Mouse (Mus musculus) stomach, embryonic 15.5 days (tissue): ENCODE data around the gene St6galnac4. TPM values are rescaled to one million over a fixed set of nuclear protein-coding genes. Genes with fewer than 3 reads are reported as not detected.
A peak's percentile ranks its signal among the peaks of the same experiment; 100 is the strongest.

Experiments
- ATAC-seq: fragments of 200-750 bp; cut with Nextera tagmentation; 2 replicates; pipeline ENCODE4 v1.8.0; 2017; ENCODE audit warnings: low read depth, moderate number of reproducible peaks, moderate TSS enrichment; ENCODE audit not compliant: insufficient read depth, low FRiP score
- H3K27ac ChIP-seq: fragments of 300-500 bp; sonication (generic); 2 replicates; pipeline ENCODE4 v1.5.1; 2015; ENCODE audit warnings: mild to moderate bottlenecking, inconsistent platforms
- H3K27me3 ChIP-seq: fragments of 300-500 bp; sonication (generic); replicated peaks from 2 replicates; pipeline ENCODE4 v1.6.1; 2015; ENCODE audit warnings: inconsistent platforms
- H3K36me3 ChIP-seq: fragments of 300-500 bp; sonication (generic); 2 replicates; pipeline ENCODE4 v1.6.1; 2015; ENCODE audit warnings: inconsistent platforms
- H3K4me1 ChIP-seq: fragments of 300-500 bp; sonication (generic); 2 replicates; pipeline ENCODE4 v1.6.1; 2015; ENCODE audit warnings: inconsistent platforms
- H3K4me2 ChIP-seq: fragments of 300-500 bp; sonication (generic); 2 replicates; pipeline ENCODE4 v1.6.1; 2015; ENCODE audit warnings: mild to moderate bottlenecking, inconsistent platforms
- H3K4me3 ChIP-seq: fragments of 300-500 bp; sonication (generic); replicated peaks from 2 replicates; pipeline ENCODE4 v1.5.1; 2015; ENCODE audit warnings: inconsistent platforms
- H3K9ac ChIP-seq: fragments of 300-500 bp; sonication (generic); 2 replicates; pipeline ENCODE4 v1.6.1; 2015; ENCODE audit warnings: inconsistent platforms
- H3K9me3 ChIP-seq: fragments of 300-500 bp; sonication (generic); 2 replicates; pipeline ENCODE4 v1.6.1; 2016; ENCODE audit warnings: inconsistent platforms
- WGBS: fragments of 180-500 bp; shearing (Covaris S2); methylation state at CpG from one replicate; pipeline ENCODE4 v1.1.7; 2015; 5-methylcytosine and 5-hydroxymethylcytosine counted together
- polyA plus RNA-seq: library from polyadenylated mRNA; unstranded; fragments of >200 nt; fragmentation: Nextera tagmentation; extraction: Ambion mirVana; gene quantifications from 2 replicates; pipeline ENCODE4 v1.2.1, GENCODE M21; 2015

The St6galnac4 gene
- polyA plus RNA-seq: 18.3 and 20.3 TPM in 2 replicates

GRCm38 (mm10) chr2:32586871-32587351 is at the start of gene St6galnac4:
TSS of gene St6galnac4 (plus strand) at chr2:32587095.
- peaks cover 27% of the 10 kb centered on the region; the same call in 1 of the 2 replicates for H3K4me1 ChIP-seq
- no peaks in the 10 kb centered on the region for H3K27me3 ChIP-seq
- no peaks in the 10 kb centered on the region for H3K9me3 ChIP-seq
- under 1% methylated on average over 37 of the region's 38 CpGs for WGBS
- peak; percentile 83 for ATAC-seq
- H3K9ac ChIP-seq: peak within 1 kb of the TSS; percentile 35; the same call in 1 of the 2 replicates
- H3K4me2 ChIP-seq: peak within 1 kb of the TSS; percentile 82
- peak within 1 kb of the TSS; percentile 44 for H3K27ac ChIP-seq
- peak within 1 kb of the TSS; percentile 62 for H3K4me3 ChIP-seq
- H3K36me3 ChIP-seq: no peaks in the 10 kb centered on the region

GRCm38 (mm10) chr2:32537360-32537905 is 49.5 kb upstream of the St6galnac4 start:
- Histone ChIP-seq H3K4me3 (peak overlapping the region; percentile 80), H3K27ac (peak overlapping the region; percentile 99), H3K9ac (peak overlapping the region; percentile 85), H3K9me3 (no peaks in the 10 kb centered on the region), H3K4me1 (peaks cover 54% of the 10 kb centered on the region), H3K27me3 (no peaks in the 10 kb centered on the region), H3K4me2 (peak overlapping the region; percentile 85), H3K36me3 (no peaks in the 10 kb centered on the region)
- ATAC-seq: no peak
- 12% methylated on average over 9 of the region's 9 CpGs for WGBS

GRCm38 (mm10) chr2:32537941-32538340 is 49.0 kb upstream of the St6galnac4 start:
- peaks cover 58% of the 10 kb centered on the region for H3K4me1 ChIP-seq
- no peaks in the 10 kb centered on the region for H3K27me3 ChIP-seq
- peak overlapping the region; percentile 85 for H3K4me2 ChIP-seq
- 61% methylated on average over 5 of the region's 5 CpGs for WGBS
- peak overlapping the region; percentile 99 for H3K27ac ChIP-seq
- no peak for ATAC-seq
- no peaks in the 10 kb centered on the region for H3K36me3 ChIP-seq
- peak overlapping the region; percentile 80 for H3K4me3 ChIP-seq
- H3K9ac ChIP-seq: no peak overlapping the region
- no peaks in the 10 kb centered on the region for H3K9me3 ChIP-seq

- Histone ChIP-seq H3K4me3 (peak overlapping the region; percentile 80; the same call in 1 of the 2 replicates), H3K4me2 (peak overlapping the region; percentile 85), H3K36me3 (no peaks in the 10 kb centered on the region), H3K27ac (0 out of 2 replicates have a peak overlapping the region, but pooled peaks have one; percentile 44), H3K27me3 (no peaks in the 10 kb centered on the region), H3K4me1 (peaks cover 62% of the 10 kb centered on the region), H3K9ac (no peak overlapping the region), H3K9me3 (no peaks in the 10 kb centered on the region)
- ATAC-seq: no peak
- WGBS: 47% methylated on average over 4 of the region's 4 CpGs
Observed at GRCm38 (mm10) chr2:32538461-32538860, 48.4 kb upstream of the St6galnac4 start.

GRCm38 (mm10) chr2:32539452-32539981 is 47.4 kb upstream of the St6galnac4 start:
- Histone ChIP-seq H3K9me3 (no peaks in the 10 kb centered on the region), H3K36me3 (no peaks in the 10 kb centered on the region), H3K4me1 (peaks cover 56% of the 10 kb centered on the region), H3K27me3 (no peaks in the 10 kb centered on the region), H3K9ac (no peak overlapping the region), H3K4me3 (no peak overlapping the region), H3K4me2 (peak overlapping the region; percentile 85; the same call in 1 of the 2 replicates), H3K27ac (peak overlapping the region; percentile 44; the same call in 1 of the 2 replicates)
- 62% methylated on average over 14 of the region's 14 CpGs for WGBS
- no peak for ATAC-seq

GRCm38 (mm10) chr2:32541333-32541908 is 45.5 kb upstream of the St6galnac4 start:
- whole genome bisulfite sequencing: 90% methylated on average over 2 of the region's 2 CpGs
- H3K27ac ChIP-seq: no peak overlapping the region
- no peak overlapping the region for H3K9ac ChIP-seq

GRCm38 (mm10) chr2:32541986-32542573 is 44.8 kb upstream of the St6galnac4 start:
- Histone ChIP-seq H3K9ac (no peak overlapping the region), H3K36me3 (no peaks in the 10 kb centered on the region), H3K4me2 (no peak overlapping the region), H3K9me3 (no peaks in the 10 kb centered on the region), H3K4me1 (peaks cover 52% of the 10 kb centered on the region), H3K27me3 (no peaks in the 10 kb centered on the region), H3K4me3 (no peak overlapping the region), H3K27ac (no peak overlapping the region)
- ATAC-seq: no peak
- WGBS: 80% methylated on average over 4 of the region's 4 CpGs

More at GRCm38 (mm10) chr2:32541333-32541908, 45.5 kb upstream of the St6galnac4 start:
- Histone ChIP-seq H3K4me3 (no peak overlapping the region), H3K9me3 (no peaks in the 10 kb centered on the region), H3K27me3 (no peaks in the 10 kb centered on the region), H3K36me3 (no peaks in the 10 kb centered on the region), H3K4me2 (no peak overlapping the region), H3K4me1 (peaks cover 56% of the 10 kb centered on the region)
- ATAC-seq: no peak

GRCm38 (mm10) chr2:32543031-32543449 is 43.9 kb upstream of the St6galnac4 start:
- no peak for ATAC-seq
- Histone ChIP-seq H3K27ac (no peak overlapping the region), H3K9ac (no peak overlapping the region), H3K27me3 (no peaks in the 10 kb centered on the region), H3K9me3 (no peaks in the 10 kb centered on the region), H3K4me3 (no peak overlapping the region), H3K36me3 (no peaks in the 10 kb centered on the region), H3K4me2 (no peak overlapping the region), H3K4me1 (peaks cover 43% of the 10 kb centered on the region)
- 66% methylated on average over 3 of the region's 3 CpGs for WGBS

- Histone ChIP-seq H3K4me2 (no peak overlapping the region), H3K27me3 (no peaks in the 10 kb centered on the region), H3K4me1 (peaks cover 36% of the 10 kb centered on the region), H3K36me3 (no peaks in the 10 kb centered on the region), H3K9ac (no peak overlapping the region), H3K4me3 (no peak overlapping the region), H3K9me3 (no peaks in the 10 kb centered on the region), H3K27ac (no peak overlapping the region)
- WGBS: 95% methylated on average over 1 of the region's 1 CpGs
- no peak for ATAC-seq
Observed at GRCm38 (mm10) chr2:32546951-32547350, 39.9 kb upstream of the St6galnac4 start.

- Histone ChIP-seq H3K4me3 (no peak overlapping the region), H3K27ac (no peak overlapping the region), H3K27me3 (no peaks in the 10 kb centered on the region), H3K4me1 (peaks cover 32% of the 10 kb centered on the region), H3K4me2 (no peak overlapping the region), H3K36me3 (no peaks in the 10 kb centered on the region), H3K9me3 (no peaks in the 10 kb centered on the region), H3K9ac (no peak overlapping the region)
- 80% methylated on average over 5 of the region's 5 CpGs for WGBS
- ATAC-seq: no peak
Observed at GRCm38 (mm10) chr2:32547380-32547779, 39.5 kb upstream of the St6galnac4 start.

GRCm38 (mm10) chr2:32547964-32548739 is 38.7 kb upstream of the St6galnac4 start:
- Histone ChIP-seq H3K9ac (no peak overlapping the region), H3K4me2 (no peak overlapping the region), H3K27ac (no peak overlapping the region), H3K36me3 (no peaks in the 10 kb centered on the region), H3K4me3 (no peak overlapping the region), H3K9me3 (no peaks in the 10 kb centered on the region), H3K27me3 (no peaks in the 10 kb centered on the region), H3K4me1 (peaks cover 26% of the 10 kb centered on the region)
- ATAC-seq: no peak
- 78% methylated on average over 7 of the region's 7 CpGs for WGBS
